Mouse (Mus musculus): ENCODE results near the gene Csnk1e.

GRCm38 (mm10) chr15:79500110-79500509 is 44.7 kb upstream of the Csnk1e start:
- TF ChIP-seq TAL1 (IDR thresholded peaks at IDR 0.05; ENCODE audit: low read length) (no peak), GATA1 (IDR thresholded peaks at IDR 0.05; ENCODE audit: low read length) (no peak)

Measured in erythroblast, embryonic 14.5 days (primary cell).